Mouse (Mus musculus) spleen, adult 10 weeks (tissue): Measurements from ENCODE around the gene Coch. TPM values are rescaled to one million over a fixed set of nuclear protein-coding genes. Genes with fewer than 3 reads are reported as not detected.

Experiments
- polyA plus RNA-seq: library from polyadenylated mRNA; stranded (reverse); fragments of 350-450 nt; fragmentation: Illumina TruSeq; extraction: RNeasy Lipid Tissue Mini Kit (QIAGEN cat#74804); gene quantifications from one replicate; pipeline ENCODE4 v1.2.3, GENCODE M21; 2015; ENCODE audit warnings: low replicate concordance; ENCODE audit not compliant: insufficient read depth

Coch gene
- polyA plus RNA-seq, result 1,058 TPM

GRCm38 (mm10) chr12:51593229-51594029, at the start of gene Coch:
TSS of gene Coch (plus strand) at chr12:51593341.

Other genes starting within 250 kb of the Coch start
- gene G2e3, start 245.3 kb upstream of the Coch start, polyA plus RNA-seq, result 21.9 TPM
- gene Scfd1, start 215.8 kb upstream of the Coch start, polyA plus RNA-seq, result 66.7 TPM
- gene Ap4s1, start 97.7 kb downstream of the Coch start, polyA plus RNA-seq, result 47.7 TPM
- gene Strn3, start 98.6 kb downstream of the Coch start, polyA plus RNA-seq, result 58.5 TPM
- gene Hectd1, start 236.2 kb downstream of the Coch start, polyA plus RNA-seq, result 82.2 TPM